Mouse (Mus musculus) inflammation-experienced regulatory T-cells, adult 6 months (primary cell): Measurements from ENCODE around the gene 1600014C10Rik. TPM values are rescaled to one million over a fixed set of nuclear protein-coding genes. Genes with fewer than 3 reads are reported as not detected.

ENCODE experiments used
- ATAC-seq: one replicate; pipeline ENCODE4 v1.8.0; 2017
- polyA plus RNA-seq, 3 experiments: library from polyadenylated mRNA; unstranded; fragments of 100-300 nt; shearing (Covaris generic); gene quantifications; one replicate each; pipeline ENCODE4 v1.2.1; 2017

1600014C10Rik gene
- polyA plus RNA-seq, 3 experiments from 2014 or later, result 87.7 to 147 (median 136) TPM

DNA sequence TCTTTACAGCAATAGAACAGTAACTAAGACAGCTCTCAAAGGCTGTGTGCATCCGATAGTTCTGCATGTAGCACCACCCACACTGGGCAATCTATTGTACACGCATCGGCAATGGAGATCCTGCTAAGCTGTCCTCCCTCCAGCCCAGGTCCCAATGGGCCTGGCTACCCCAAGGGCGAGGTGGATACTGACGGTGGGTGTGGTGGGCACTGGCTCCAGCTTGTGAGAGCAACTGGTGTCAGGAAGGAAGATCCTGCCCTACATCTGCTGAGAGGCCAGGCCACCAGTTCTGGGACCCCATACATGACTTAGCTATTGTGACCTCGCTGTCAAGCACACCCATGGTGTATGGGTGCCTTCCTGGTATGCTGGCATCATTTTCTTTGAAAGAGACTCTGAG lies 32.7 kb downstream of the 1600014C10Rik start:
- ATAC-seq, result no peak

DNA sequence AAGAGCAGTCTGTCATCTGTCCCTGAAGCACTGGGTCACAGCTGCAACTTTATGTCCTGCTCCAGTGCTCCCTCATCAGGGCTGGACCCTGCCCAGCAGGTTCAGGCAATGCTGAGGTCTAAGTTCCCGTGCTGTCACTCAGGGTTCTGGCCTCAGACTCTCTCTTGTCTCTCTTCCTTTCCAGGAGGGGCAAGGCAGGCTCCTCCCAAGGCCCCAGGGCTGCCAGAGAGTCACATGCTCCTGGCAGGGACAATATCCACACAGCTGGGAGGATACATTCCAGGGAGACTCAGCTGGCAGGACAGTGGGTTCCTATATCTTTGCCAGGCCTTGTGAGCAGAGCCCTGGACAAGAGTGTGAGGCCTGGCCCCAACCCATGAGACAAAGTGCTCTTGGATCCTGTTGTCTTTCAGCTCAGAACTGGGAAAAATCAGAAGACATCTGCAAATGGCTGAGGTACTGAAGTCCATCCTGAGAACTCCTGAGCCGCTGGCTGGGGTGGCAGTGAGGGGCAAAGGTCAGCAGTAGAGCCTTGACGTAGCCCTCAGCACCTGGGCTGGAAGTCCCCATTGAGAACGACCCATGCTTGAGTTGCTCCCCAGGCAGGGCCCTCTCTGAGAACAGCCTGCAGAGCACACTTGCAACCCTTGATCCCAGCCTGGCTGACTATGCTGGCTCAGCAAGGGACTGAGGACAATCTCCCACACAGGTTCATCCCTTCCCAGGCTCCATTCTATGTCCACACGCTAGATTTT lies 34.6 kb downstream of the 1600014C10Rik start:
- ATAC-seq, result no peak

DNA sequence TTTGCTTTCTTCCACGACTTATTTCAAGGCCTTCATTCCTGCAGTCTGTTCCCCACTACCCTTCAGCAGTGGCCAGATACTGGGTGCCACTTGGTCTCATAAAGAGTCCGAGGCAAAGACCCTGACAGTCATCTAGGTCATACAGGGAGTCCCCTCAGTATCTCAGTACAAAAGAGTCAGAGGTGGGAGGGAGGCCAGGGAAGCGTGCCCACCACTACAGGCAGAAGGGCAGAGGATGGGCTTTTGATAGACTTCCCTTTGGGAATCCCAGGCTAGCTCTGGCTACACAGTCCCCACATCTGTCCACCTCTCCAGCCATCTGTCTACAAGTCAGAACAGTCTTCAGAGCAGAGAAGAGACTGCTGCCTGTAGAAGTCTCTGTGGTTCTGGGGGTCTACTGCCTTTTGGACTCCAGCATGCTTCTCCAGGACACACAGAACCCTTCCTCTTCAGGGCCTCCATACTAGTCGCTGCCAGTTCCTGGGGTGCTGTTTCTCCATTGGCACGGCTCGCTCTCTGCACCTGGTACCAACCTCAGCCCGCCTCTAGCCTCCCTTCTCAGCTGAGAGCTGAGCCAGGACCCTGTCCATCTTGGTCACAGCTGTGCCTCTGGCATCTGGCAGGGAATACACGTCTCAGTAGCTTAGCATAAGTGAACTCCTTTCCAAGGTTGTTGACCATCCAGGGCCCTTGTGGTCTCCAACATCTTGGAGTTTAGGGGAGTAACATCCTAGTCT lies 35.8 kb downstream of the 1600014C10Rik start:
- no peak for ATAC-seq

DNA sequence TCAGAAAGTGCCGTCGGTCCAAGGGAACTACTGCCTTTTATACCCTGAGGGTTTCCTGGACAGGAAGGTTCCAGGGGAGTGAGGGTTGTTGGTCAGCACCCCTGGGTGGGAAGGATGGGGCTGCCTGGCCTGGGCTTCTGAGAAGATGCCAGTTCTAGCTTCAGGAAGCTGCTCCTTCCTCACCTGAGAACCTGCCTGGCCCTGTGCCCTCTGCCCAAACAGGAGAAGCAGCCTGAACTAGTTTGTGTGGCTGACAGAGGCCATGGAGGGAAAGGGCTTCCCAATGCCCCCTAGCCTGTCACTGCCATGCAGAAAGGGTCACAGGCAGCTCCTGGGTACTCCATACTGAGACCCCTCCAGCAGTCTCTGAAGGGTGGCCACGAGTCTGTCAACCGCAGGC lies 36.5 kb downstream of the 1600014C10Rik start:
- no peak for ATAC-seq

DNA sequence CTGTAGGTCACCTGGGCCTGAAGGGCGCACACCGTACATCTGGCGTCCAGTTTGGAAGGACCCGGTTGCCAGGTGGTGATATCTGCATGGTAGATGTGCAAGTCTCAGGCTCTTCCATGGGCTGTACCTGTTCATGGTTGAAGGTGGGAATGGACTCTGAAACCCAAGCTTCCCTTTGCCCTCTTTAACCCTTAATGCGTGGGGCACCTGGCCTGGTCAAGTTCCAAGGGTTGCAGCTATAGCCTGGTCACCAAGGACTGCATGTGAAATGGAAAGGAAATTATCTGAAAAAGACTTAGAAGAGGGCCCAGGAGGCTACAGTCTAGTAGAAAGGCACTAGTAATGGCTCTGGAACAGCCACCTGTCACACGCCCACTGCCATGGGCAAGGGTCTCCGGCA lies 37.8 kb downstream of the 1600014C10Rik start:
- ATAC-seq, result no peak

DNA sequence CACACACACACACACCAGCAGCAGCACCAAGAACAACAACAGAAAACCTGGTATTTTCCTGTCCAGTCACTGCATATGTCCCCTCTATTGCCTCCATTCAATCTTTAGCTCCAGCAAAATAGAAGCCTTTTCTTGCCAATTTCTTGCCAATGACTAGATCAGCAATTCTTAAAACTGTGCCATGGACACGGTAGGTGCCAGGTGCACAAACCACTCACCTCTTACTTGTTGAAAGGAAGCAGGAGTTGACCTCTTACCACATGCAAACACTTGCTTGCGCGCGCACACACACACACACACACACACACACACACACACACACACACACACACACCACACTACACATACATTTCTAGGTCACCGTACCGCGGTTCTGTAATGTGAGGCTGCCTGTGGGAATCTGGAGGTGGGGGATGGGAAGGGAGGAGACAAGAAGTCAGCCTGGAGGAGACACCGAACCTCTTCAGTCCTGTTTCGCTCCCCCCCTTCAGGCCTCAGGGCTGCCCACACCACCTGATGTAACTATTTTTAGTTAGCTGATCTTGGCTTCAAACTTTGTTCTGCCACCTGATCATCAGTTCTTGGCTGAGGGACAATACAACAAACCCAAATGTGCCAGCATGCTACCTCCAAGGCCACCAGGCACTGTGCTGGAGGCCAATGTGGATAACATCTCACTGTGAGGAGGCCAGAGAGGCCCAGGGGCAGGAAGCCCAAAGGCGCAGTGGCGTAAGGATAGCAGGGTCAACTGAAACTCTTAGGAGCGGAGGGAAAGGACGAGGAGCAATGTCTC lies 41.8 kb downstream of the 1600014C10Rik start:
- no peak for ATAC-seq

DNA sequence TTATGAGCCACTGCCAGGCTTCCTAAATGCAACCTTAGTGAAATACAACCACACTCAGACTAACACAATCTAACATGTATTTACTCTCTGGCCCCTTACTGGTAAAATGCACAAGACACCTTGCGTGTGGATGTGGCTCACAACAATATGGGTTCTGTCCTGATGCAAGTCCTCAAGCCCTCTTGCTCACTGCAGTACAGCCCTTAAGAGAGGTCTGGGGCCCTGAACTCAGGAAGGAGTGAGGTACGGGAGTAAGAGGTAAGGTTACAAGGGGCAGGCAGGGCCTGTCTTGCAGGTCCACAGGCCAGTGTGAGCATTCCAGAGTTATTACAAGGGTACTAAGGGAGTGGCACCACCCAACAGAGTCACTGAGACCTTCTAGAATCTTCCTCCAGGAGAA lies 43.2 kb downstream of the 1600014C10Rik start:
- no peak for ATAC-seq

DNA sequence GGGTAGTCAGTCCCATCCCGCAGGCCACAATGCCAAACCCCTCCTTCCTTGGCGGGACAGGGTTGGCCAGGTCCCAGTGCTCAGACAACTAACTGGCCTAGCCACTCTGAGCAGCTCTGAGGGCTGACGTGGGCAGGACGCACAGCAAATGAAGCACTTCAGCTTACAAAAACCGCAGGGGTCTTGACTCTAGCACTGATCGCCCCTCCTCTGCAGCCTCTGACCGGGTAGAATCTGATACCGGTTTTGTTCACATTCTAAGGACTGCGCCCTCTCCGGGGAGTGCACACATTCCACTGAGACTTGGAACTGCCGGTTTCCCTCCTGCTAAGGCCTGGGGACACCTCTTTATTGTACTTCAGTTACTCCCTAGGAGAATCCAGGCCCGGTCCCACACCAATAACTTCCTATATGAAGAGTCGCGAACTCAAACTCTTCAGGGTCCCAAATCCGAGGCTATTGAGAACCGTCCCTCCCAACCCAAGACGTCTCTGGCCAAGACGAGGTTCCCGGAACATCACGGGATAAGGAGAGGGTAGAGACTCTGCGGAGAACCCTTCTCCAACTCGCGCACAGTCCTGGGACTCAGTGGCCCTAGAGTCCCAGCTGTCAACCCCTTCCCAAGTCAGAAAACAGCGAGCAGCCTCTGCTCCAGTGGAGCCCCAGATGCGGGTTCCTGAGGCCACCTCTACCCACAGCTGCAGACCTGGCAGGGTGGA lies 44.3 kb downstream of the 1600014C10Rik start:
- ATAC-seq, result no peak

DNA sequence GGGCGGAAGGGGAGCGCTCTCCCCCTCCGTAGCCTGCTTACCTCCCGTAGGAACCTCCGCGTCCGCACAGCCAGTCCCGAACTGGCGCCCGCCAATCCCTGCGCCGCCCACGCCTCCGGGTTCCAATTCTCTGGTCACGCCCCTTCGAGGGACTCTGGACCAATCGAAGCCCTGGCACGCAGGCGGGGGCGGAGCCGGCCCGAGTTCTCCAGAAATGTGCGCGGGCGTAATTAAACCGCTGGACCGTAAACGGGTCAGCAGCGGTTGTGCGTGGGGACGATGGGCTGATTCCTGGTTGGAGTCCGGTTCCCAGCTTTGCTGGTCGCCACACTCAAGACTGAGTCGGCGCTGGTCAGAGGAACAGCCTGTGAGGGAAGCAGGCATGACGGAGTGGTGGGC lies 44.9 kb downstream of the 1600014C10Rik start, which contains the start of gene Plekhf1:
Plekhf1 (minus strand) TSS at position 117 of the 399 bp plus-strand sequence.
- ATAC-seq, result peak; percentile 68

DNA sequence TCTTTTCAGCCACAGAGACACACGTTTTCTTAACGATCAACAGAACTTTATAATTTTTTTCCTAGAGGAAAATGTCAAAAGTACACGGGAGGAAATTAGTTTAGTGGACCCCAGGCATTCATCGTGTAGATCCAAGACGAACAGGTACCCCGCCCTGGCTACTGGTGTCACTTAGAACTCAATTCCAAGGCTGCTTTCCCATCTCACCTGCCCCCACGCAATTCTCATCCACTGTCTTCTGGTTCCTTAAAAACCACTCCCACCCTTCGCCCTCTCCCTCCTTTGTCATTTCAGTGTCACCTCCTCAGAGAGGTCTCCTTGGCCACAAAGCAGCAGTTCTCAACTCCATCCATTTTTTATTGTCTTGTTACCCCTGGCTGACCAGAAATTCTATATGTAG lies 45.3 kb downstream of the 1600014C10Rik start:
- ATAC-seq, result no peak

DNA sequence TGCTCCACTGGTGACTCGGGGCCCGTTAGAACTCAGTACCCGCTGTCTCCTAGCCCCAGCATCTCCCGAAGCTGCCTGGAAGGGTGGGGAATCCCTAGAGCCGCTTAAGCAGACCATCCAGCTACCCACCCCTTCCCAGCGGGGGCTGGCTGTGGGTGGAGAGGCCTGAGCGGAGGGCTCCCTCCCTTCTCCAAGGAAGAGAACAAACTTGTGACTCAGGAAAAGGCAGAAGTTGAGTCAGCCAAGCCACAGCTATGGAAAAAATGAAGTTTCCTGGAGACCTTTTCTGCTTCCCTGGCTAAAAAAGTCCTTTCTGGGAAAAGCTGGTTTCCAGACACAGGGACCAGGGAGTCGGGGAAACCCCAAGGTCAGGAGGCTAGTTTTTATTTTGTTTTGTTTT lies 47.3 kb downstream of the 1600014C10Rik start:
- no peak for ATAC-seq

DNA sequence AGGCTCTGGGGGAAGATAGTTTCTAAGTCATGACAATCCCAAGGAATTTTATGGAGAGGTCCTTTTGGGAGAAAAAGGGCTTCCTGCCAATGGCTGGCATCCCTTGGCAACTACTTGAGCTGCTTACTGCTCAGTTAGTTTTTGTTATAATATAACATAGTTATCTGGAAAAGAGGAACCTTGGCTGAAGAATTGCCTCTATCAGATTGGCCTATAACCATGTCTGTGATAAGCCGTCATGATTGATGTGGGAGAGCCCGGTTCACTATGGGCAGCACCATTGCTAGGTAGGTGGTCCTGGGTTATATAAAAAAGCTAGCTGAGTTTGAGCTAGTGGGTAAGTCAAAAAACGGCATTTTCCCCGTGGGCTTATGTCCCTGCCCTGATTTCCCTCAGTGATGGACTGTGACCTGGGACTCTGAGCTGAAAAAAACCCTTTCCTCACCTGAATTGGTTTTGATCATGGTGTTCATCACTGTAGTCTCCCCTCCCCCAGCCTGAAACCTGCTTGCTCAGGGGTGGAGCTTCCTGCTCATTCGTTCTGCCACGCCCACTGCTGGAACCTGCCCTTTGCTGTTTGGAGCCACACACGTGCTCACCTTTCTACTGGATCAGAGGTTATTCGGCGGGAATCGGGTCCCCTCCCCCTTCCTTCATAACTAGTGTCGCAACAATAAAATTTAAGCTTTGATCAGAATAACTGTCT lies 53.5 kb downstream of the 1600014C10Rik start:
- ATAC-seq, result no peak

DNA sequence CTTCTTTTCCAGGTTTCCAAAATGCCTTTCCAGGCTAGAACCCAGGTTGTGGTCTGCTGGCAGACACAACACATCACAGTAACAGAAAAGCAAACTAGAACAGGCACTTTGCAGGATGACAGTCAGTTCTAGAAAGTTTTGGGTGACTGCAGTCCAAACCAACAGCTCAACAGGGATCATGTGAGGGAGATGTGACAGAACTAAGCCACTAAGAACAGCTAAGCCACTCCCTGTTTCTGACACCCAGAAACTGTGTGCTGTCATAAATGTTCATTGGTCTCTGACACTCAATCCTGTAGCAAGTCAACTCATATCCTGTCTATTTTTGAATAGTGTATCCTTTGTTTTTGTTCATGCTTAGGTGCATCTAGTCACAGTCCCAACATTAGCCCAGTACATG lies 54.1 kb downstream of the 1600014C10Rik start:
- no peak for ATAC-seq

DNA sequence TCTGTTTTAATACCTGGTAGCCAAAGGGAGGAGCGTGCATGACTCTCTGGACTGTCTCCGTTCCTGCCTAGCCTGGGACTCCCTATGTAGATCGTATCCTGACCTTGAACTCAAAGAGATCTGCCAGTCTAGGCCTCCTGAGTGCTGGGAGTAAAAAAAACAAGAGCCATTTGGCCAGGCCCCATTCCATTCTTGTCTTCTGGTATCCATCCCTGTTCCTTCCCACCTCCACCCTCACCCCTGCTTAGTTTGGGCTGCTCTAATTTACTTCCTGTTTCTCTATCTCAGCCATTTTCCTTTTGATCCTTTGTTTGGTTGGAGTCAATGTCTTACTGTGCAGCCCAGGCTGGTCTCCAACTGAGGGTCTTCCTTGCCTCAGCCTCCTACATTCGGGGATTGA lies 59.4 kb downstream of the 1600014C10Rik start:
- no peak for ATAC-seq

Other genes with a start within 250 kb of the 1600014C10Rik start
- gene Uri1, start 159.7 kb upstream of the 1600014C10Rik start, polyA plus RNA-seq, result 10 to 100 TPM; 11.8 to 21.1 (median 17.3) TPM
- gene Ccne1, start 75.7 kb upstream of the 1600014C10Rik start, polyA plus RNA-seq, result 10 to 100 TPM in 1 of 3 experiments, 1 to 10 TPM in 2; 2.7 to 11.0 (median 3.2) TPM
- gene Plekhf1, start 44.8 kb downstream of the 1600014C10Rik start, polyA plus RNA-seq, result 1 to 10 TPM in 2 of 3 experiments, under 1 TPM in 1; 0.37 to 2.9 (median 1.0) TPM
- 10 to 100 TPM; 29.6 to 38.7 (median 31.1) TPM for gene Pop4, start 88.2 kb downstream of the 1600014C10Rik start, polyA plus RNA-seq